Mouse (Mus musculus): ENCODE data around the gene Ilvbl.
A peak's percentile ranks its signal among the peaks of the same experiment; 100 is the strongest.
"Not testable (repeated sequence)": the region's sequence is repeated elsewhere in the genome, so short reads cannot be mapped to it uniquely, and the experiment has no call there.

Gene Ilvbl

DNA sequence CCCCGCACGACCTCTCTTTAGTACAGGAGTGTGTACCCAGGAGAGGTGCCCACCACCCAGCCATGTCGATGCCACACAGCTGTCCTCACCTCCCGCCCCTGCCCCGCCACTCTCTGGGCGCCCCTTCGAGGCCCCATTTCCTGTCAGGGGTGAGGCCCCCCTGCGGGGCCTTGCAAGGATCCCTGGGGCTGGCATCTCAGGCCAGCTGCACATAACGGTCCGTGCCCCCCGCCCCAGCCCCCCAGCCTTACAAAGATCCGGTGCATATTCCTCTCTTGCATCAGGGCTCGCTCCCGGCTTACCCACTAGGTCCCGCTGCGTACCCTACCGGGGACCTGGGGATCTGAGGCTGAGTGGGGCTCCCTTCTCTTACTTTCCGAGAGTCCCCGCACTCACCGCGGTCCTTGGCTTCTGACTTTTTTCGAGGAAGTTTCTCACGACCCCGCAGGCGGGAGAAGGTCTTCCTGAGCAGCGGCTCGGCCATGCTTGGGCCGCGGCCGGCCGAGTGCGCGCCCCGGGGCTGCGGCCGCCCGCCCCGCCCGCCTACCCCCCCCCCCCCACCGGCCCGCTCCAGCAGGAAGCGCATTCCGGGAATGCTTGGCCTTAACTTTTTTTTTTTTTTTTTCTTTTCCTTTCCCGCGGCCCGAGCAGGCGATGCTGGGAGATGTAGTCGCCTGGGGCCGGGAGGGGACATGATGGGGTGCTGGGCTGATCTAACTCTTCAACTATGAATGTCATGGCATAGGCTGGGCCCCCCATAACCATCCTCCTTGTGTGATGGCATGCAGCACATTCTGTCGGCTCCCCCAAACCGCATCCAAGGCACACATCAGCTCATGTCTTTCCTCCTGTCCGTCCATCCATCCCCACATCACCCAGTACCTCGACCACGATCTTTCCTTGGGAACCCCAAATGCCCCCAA is 17.5 kb downstream of the Ilvbl start, which contains the start of gene Syde1:
Gene Syde1, minus strand, starts transcription at position 559 of the 923 bp plus-strand sequence.
- DNase-seq = peak; percentile 81

DNA sequence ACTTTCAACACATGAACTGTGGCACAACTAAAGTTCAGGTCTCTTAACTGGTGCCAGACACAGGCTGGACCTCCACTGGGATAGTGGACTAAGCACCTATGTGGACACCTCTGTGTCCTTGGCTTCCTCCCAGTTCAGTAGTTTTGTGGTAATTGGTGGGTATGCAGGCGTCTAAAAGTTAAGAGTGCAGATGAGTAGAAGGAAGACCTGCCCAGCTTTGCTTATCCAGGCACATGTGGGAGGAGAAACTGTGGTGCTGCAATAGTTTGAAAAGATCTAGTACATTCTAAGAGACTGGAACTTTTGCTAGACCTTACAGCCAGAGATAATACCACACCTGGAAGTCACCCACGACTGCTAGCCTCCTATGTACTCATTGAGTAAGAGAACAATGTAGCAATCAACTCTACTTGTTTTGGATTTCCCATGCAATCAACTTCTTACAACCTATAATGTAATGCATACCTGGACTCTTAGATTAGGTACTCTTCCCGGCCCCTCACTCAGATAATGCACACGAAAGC is 18.8 kb downstream of the Ilvbl start:
- DNase-seq = no peak

DNA sequence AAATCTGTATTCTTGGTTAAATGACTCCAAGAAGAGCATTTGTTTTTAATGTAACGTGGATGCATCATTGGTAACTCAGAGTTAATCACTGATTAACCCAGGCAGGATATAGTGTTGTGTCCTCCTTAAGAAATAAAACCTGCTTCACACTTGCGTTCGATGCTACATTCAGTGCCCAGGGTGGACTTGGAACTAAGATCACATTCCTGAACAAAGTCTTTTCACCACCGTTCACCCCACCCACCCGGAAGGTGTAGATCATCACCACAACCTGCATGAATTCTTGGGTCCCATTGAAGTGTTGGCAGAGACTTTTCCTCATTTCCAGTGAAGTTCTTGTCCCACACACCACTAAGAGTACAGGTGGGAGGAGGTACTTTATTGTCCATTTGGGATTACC is 19.6 kb downstream of the Ilvbl start:
- DNase-seq = no peak

GRCm38 (mm10) chr10:78594157-78594556 is 20.0 kb downstream of the Ilvbl start:
- no peak for DNase-seq

GRCm38 (mm10) chr10:78594566-78594965 is 20.4 kb downstream of the Ilvbl start:
- DNase-seq = no peak

DNA sequence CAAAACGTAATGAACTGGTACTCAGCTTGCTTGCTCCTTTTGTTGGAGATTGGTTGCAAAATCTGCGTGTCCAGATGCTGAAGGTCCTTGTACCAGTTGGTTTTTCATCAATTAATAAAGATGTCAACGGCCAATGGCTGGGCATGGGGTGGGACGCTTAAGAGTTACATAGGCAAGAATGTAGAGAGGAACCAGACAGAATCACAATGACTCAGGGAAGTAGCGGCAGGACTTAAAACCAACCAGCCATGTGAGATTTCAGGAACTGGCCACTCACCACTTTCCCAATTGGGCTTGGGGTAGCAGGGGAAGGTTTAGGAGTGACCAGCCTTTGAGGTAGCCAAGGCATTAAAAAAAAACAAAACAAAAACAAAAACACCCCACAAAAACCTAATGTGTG is 25.7 kb downstream of the Ilvbl start:
- DNase-seq = no peak

- peak; percentile 47 for DNase-seq
Measured at GRCm38 (mm10) chr10:78605080-78605479, 30.9 kb downstream of the Ilvbl start.

- no peak for DNase-seq
Measured at GRCm38 (mm10) chr10:78607602-78608001, 33.5 kb downstream of the Ilvbl start.

DNA sequence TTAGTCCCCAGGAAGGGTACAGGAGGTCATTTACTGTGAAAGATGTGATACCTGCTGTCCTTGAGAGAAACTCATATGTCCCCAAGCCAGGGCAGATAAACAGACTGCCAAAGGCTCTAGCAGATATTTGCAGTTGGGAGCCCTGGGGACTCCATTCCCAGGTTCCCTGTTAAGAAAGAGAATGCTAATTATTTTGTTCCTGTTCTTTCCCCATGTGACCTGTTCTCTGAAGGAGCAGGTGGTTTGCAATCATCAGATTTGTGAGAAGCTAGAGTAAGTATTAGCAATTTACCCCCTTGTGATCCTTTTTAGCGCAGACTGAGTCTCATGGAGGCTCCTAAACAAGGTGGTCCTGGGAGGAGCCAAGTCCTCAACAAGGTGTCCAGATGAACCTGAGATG is 43.8 kb downstream of the Ilvbl start, which contains the start of gene Olfr1357:
Gene Olfr1357, minus strand, starts transcription at position 101 of the 400 bp plus-strand sequence.
- DNase-seq = no peak

DNA sequence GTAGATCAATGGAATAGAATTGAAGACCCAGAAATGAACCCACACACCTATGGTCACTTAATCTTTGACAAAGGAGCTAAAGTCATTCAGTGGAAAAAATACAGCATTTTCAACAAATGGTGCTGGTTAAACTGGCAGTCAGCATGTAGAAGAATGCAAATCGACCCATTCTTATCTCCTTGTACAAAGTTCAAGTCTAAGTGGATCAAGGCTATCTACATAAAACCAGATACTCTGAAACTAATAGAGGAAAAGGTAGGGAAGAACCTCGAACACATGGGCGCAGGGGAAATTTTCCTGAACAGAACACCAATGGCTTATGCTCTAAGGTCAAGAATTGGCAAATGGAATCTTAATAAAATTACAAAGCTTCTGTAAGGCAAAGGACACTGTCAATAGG is 49.0 kb downstream of the Ilvbl start:
- DNase-seq = not testable (repeated sequence)

DNA sequence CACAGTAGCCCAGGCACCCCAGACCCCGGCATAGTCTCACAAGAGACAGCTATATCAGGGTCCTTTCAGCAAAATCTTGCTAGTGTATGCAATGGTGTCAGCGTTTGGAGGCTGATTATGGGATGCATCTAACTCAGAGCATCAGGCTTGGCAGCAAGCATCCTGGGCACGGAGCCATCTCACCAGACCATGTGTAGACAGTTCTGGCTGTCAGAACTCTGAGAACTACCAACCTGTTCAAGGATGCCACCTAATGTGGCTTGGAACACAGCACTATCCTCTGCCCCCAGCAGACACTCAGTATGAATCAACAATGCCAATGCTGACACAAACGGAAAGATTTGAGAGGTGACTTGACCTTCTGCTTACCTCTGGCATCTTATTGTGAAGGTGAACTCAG is 56.0 kb downstream of the Ilvbl start:
- no peak for DNase-seq

DNA sequence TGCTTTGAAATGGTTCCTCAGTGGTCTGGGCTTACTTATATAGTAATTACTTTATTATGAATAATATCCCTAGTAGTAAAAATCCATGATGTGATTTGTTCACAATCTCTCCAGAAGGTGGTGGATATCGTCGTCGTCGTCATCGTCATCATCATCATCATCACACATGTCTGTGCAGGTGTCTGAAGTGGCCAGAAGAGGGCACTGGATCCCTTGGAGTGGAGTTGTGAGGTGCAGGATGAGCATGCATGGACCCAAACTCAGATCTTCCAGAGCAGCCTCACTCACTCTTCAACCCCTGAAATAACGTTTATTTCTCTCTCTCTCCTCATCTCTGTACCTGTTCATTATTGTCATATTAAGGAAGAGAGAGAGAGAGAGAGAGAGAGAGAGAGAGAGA is 58.2 kb downstream of the Ilvbl start:
- peak; percentile 63 for DNase-seq

Measured in embryo, embryonic 11 days (tissue).